Mouse (Mus musculus) kidney, adult 2 months (tissue): Measurements from ENCODE around the gene Coro2b. TPM values are rescaled to one million over a fixed set of nuclear protein-coding genes. Genes with fewer than 3 reads are reported as not detected.

ENCODE experiments used
- DNase-seq: peaks from one replicate; pipeline ENCODE4 v3.0.0; 2021
- H3K27ac ChIP-seq: fragments of 200-500 bp; 2 replicates; pipeline ENCODE4 v1.5.1; 2012; ENCODE audit warnings: low read depth, low read length, control low read depth, inconsistent platforms; ENCODE audit not compliant: insufficient read depth
- H3K27me3 ChIP-seq: fragments of 200-500 bp; replicated peaks from 2 replicates; pipeline ENCODE4 v1.6.1; 2012; ENCODE audit warnings: mild to moderate bottlenecking, moderate library complexity, low read length, inconsistent platforms; ENCODE audit not compliant: control insufficient read depth, insufficient read depth
- H3K36me3 ChIP-seq: fragments of 200-500 bp; 2 replicates; pipeline ENCODE4 v1.6.1; 2012; ENCODE audit warnings: mild to moderate bottlenecking, moderate library complexity, low read length, inconsistent platforms; ENCODE audit not compliant: control insufficient read depth, insufficient read depth
- H3K4me1 ChIP-seq: fragments of 200-500 bp; 2 replicates; pipeline ENCODE4 v1.6.1; 2011; ENCODE audit warnings: low read length; ENCODE audit not compliant: control insufficient read depth, insufficient read depth
- H3K4me3 ChIP-seq: fragments of 200-500 bp; 2 replicates; pipeline ENCODE4 v1.5.1; 2011; ENCODE audit warnings: mild to moderate bottlenecking, low read depth, low read length, control low read depth; ENCODE audit not compliant: insufficient read depth
- CTCF ChIP-seq: fragments of 200-500 bp; conservative IDR thresholded peaks from 2 replicates; pipeline ENCODE4 v1.5.1; 2011; ENCODE audit warnings: low read depth, mild to moderate bottlenecking, control low read depth, low read length, moderate library complexity, mixed read lengths; ENCODE audit not compliant: insufficient read depth, insufficient read length
- POLR2A ChIP-seq: fragments of 200-500 bp; IDR thresholded peaks from one replicate; pipeline ENCODE4 v1.6.1; 2011; ENCODE audit warnings: low read depth, low read length, control low read depth
- WGBS: fragments of 180-500 bp; shearing (Covaris S2); methylation state at CpG from one replicate; pipeline ENCODE4 v1.1.7; 2018; 5-methylcytosine and 5-hydroxymethylcytosine counted together
- polyA plus RNA-seq: library from polyadenylated mRNA; depleted of rRNA; stranded (reverse); fragments of >200 nt; gene quantifications from 2 replicates; pipeline ENCODE4 v1.2.3, GENCODE M21; 2012

Gene Coro2b
- polyA plus RNA-seq, 1 experiment = 9.8 TPM

- Histone ChIP-seq H3K4me3 (no peak overlapping the region), H3K27me3 (no peaks in the 10 kb centered on the region), H3K36me3 (no peaks in the 10 kb centered on the region), H3K4me1 (peaks cover 6% of the 10 kb centered on the region; the same call in 1 of the 2 replicates), H3K27ac (no peak overlapping the region)
- DNase-seq = no peak
- TF ChIP-seq CTCF = no peak
- TF ChIP-seq POLR2A = no peak
- 80% methylated on average over 8 of the region's 8 CpGs for WGBS
Observed at GRCm38 (mm10) chr9:62466053-62466452, 70.8 kb downstream of the Coro2b start.

- no peak for DNase-seq
- Histone ChIP-seq H3K36me3 (no peaks in the 10 kb centered on the region), H3K27me3 (no peaks in the 10 kb centered on the region), H3K4me1 (peaks cover 7% of the 10 kb centered on the region; the same call in 1 of the 2 replicates), H3K27ac (no peak overlapping the region), H3K4me3 (no peak overlapping the region)
- WGBS = 82% methylated on average over 10 of the region's 10 CpGs
- no peak for TF ChIP-seq POLR2A
- TF ChIP-seq CTCF = no peak
Observed at GRCm38 (mm10) chr9:62464727-62465126, 72.1 kb downstream of the Coro2b start.

- peaks cover 7% of the 10 kb centered on the region; the same call in 1 of the 2 replicates for H3K4me1 ChIP-seq
- H3K27me3 ChIP-seq = no peaks in the 10 kb centered on the region
- TF ChIP-seq CTCF (no peak), POLR2A (no peak)
- no peak overlapping the region for H3K4me3 ChIP-seq
- 53% methylated on average over 1 of the region's 1 CpGs for WGBS
- peak; percentile 92 for DNase-seq
- peak overlapping the region; percentile 79 for H3K27ac ChIP-seq
- H3K36me3 ChIP-seq = no peaks in the 10 kb centered on the region
Observed at GRCm38 (mm10) chr9:62461766-62462165, 75.1 kb downstream of the Coro2b start.

- TF ChIP-seq CTCF = no peak
- TF ChIP-seq POLR2A = no peak
- H3K4me3 ChIP-seq = no peak overlapping the region
- H3K36me3 ChIP-seq = no peaks in the 10 kb centered on the region
- 71% methylated on average over 8 of the region's 8 CpGs for WGBS
- peak; percentile 41 for DNase-seq
- H3K27ac ChIP-seq = 0 out of 2 replicates have a peak overlapping the region, but pooled peaks have one; percentile 79
- H3K27me3 ChIP-seq = no peaks in the 10 kb centered on the region
- peaks cover 8% of the 10 kb centered on the region for H3K4me1 ChIP-seq
Observed at GRCm38 (mm10) chr9:62461095-62461494, 75.7 kb downstream of the Coro2b start.

- H3K4me3 ChIP-seq = no peak overlapping the region
- H3K36me3 ChIP-seq = no peaks in the 10 kb centered on the region
- DNase-seq = no peak
- 88% methylated on average over 7 of the region's 7 CpGs for WGBS
- no peak overlapping the region for H3K27ac ChIP-seq
- TF ChIP-seq POLR2A (no peak), CTCF (no peak)
- no peaks in the 10 kb centered on the region for H3K27me3 ChIP-seq
- H3K4me1 ChIP-seq = peaks cover 18% of the 10 kb centered on the region
Observed at GRCm38 (mm10) chr9:62460086-62460485, 76.8 kb downstream of the Coro2b start.

GRCm38 (mm10) chr9:62458457-62458856, 78.4 kb downstream of the Coro2b start:
- no peaks in the 10 kb centered on the region for H3K27me3 ChIP-seq
- WGBS = 86% methylated on average over 3 of the region's 3 CpGs
- DNase-seq = no peak
- no peak for TF ChIP-seq POLR2A
- TF ChIP-seq CTCF = no peak
- H3K36me3 ChIP-seq = no peaks in the 10 kb centered on the region
- no peak overlapping the region for H3K27ac ChIP-seq
- H3K4me1 ChIP-seq = peaks cover 26% of the 10 kb centered on the region
- no peak overlapping the region for H3K4me3 ChIP-seq

GRCm38 (mm10) chr9:62456015-62456414, 80.8 kb downstream of the Coro2b start:
- 18% methylated on average over 5 of the region's 5 CpGs for WGBS
- Histone ChIP-seq H3K27me3 (no peaks in the 10 kb centered on the region), H3K4me3 (no peak overlapping the region), H3K27ac (peak overlapping the region; percentile 89), H3K36me3 (no peaks in the 10 kb centered on the region), H3K4me1 (peaks cover 34% of the 10 kb centered on the region)
- TF ChIP-seq POLR2A (no peak), CTCF (no peak)
- DNase-seq = peak; percentile 91
